Mouse (Mus musculus) neural tube, embryonic 11.5 days (tissue): Measurements from ENCODE around the gene Frs3. TPM values are rescaled to one million over a fixed set of nuclear protein-coding genes. Genes with fewer than 3 reads are reported as not detected.

ENCODE experiments used
- polyA plus RNA-seq: library from polyadenylated mRNA; unstranded; fragments of >200 nt; fragmentation: Nextera tagmentation; extraction: Ambion mirVana; gene quantifications from 2 replicates; pipeline ENCODE4 v1.2.1, GENCODE M21; 2014

The Frs3 gene
- polyA plus RNA-seq, 1 experiment from 2014 or later, result 12.1 TPM

Other genes starting within 250 kb of the Frs3 start
- gene Taf8, start 186.7 kb upstream of the Frs3 start, polyA plus RNA-seq, result 25.3 and 27.5 TPM in 2 replicates
- gene Ccnd3, start 184.0 kb upstream of the Frs3 start, polyA plus RNA-seq, result 260 TPM in 2 replicates
- gene Bysl, start 77.5 kb upstream of the Frs3 start, polyA plus RNA-seq, result 36.9 and 37.9 TPM in 2 replicates
- 43.3 and 47.5 TPM in 2 replicates for gene Med20, start 77.4 kb upstream of the Frs3 start, polyA plus RNA-seq
- gene Gm20517, start 77.4 kb upstream of the Frs3 start, polyA plus RNA-seq, result 0.70 and 0.91 TPM in 2 replicates
- 7.9 and 8.9 TPM in 2 replicates for gene Usp49, start 58.3 kb upstream of the Frs3 start, polyA plus RNA-seq
- gene Tomm6, start 644 bp upstream of the Frs3 start, polyA plus RNA-seq, result 333 and 346 TPM in 2 replicates
- gene Gm21981, start 5.4 kb downstream of the Frs3 start, polyA plus RNA-seq, result 1.8 and 2.7 TPM in 2 replicates
- 0.84 and 2.7 TPM in 2 replicates for gene Prickle4, start 5.7 kb downstream of the Frs3 start, polyA plus RNA-seq
- gene Pgc, start 37.8 kb downstream of the Frs3 start, polyA plus RNA-seq, result not detected in 2 replicates
- gene Tfeb, start 48.0 kb downstream of the Frs3 start, polyA plus RNA-seq, result 1.8 and 2.0 TPM in 2 replicates
- gene Mdfi, start 145.7 kb downstream of the Frs3 start, polyA plus RNA-seq, result 43.4 and 50.3 TPM in 2 replicates
- gene Foxp4, start 235.6 kb downstream of the Frs3 start, polyA plus RNA-seq, result 34.5 and 35.8 TPM in 2 replicates